Comparison of ENCODE assay signal across 20 mouse cellular contexts in the genomic region with DNA sequence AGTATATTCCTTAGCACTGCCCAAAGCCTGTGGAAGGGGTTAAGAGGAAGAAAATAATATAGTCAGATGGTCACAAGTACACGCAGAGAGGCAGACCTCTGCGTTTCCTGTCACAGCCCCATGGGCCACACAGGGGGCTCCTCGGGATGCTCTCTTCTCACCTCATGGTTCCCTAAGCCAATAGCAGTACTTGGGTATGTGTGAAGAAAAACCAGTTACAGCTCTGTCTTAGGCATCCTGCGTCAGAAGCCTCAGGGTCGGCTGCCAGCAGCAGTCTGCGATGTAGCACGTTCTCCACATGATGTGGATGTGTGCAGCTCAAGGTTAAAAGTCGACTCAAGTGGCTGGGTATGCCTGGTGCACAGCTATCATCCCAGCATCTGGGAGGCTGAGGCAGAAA.
"Had no signal": no experiment of that assay in that cellular context is flagged by ENCODE, and none has a peak within 500 bp of the region (broad histone marks: within the 10 kb centered on the region; RNA-seq: fewer than 3 reads in every experiment).

No protein-coding gene starts in this region.

- H3K36me3 ChIP-seq: intestine, embryonic 15.5 days; limb, embryonic 12.5 days; limb, embryonic 15.5 days; lung, embryonic 15.5 days had no signal

- ATAC-seq: intestine, embryonic 15.5 days; liver, postnatal 0 days had no signal

- H3K9me3 ChIP-seq: intestine, embryonic 15.5 days; limb, embryonic 12.5 days; limb, embryonic 15.5 days; lung, embryonic 15.5 days had no signal

- H3K4me1 ChIP-seq: intestine, embryonic 15.5 days; lung, embryonic 15.5 days had no signal

- H3K27me3 ChIP-seq: intestine, embryonic 15.5 days; limb, embryonic 12.5 days; limb, embryonic 15.5 days; lung, embryonic 15.5 days had no signal

- H3K4me3 ChIP-seq: intestine, embryonic 15.5 days; layer of hippocampus, adult 2 months; left cerebral cortex, adult 2 months; limb, embryonic 12.5 days; limb, embryonic 15.5 days; lung, embryonic 15.5 days had no signal

- DNase-seq: kidney, adult 18-20 months; kidney, postnatal 25 days; layer of hippocampus, postnatal 36 days; liver, postnatal 0 days; lung, postnatal 14 days; lung, postnatal 4 days; midbrain, embryonic 14.5 days; thymus, adult 2 months; thymus, postnatal 14 days; thymus, postnatal 4 days had no signal

- H3K9ac ChIP-seq: intestine, embryonic 15.5 days; limb, embryonic 12.5 days; limb, embryonic 15.5 days; liver, embryonic 14.5 days; liver, postnatal 0 days; lung, embryonic 15.5 days had no signal

- H3K27ac ChIP-seq: intestine, embryonic 15.5 days; layer of hippocampus, adult 2 months; left cerebral cortex, adult 2 months; limb, embryonic 12.5 days; limb, embryonic 15.5 days; liver, embryonic 14.5 days; lung, embryonic 15.5 days; stomach, postnatal 0 days had no signal

- H3K4me2 ChIP-seq: intestine, embryonic 15.5 days; limb, embryonic 12.5 days; limb, embryonic 15.5 days; liver, embryonic 11.5 days; lung, embryonic 15.5 days; midbrain, embryonic 11.5 days had no signal
